Mouse (Mus musculus): ENCODE results near the gene Lgals2. TPM values are rescaled to one million over a fixed set of nuclear protein-coding genes. Genes with fewer than 3 reads are reported as not detected.

Gene Lgals2
- polyA plus RNA-seq, 1 experiment, result 0.32 TPM

DNA sequence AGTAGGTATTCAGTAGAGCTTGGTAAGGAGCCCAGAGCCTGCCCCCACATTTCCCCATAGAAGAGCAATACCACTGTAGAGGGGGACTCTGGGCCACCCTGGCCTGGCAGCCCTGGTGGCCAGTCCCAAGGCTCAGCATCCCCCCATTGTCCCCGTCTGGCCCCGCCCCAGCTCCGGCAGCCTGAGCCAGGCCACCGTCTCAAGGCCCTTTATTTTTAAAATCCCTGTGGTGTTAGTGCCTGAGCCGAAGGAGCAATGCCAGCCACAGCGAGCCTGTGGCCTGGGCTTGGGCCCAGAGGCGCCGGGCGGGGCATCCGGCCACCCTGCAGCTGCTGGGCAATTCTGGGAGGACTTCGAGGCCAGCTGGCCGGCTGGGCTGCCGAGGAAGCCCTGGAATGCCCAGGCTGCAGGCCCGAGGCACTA is 22.6 kb downstream of the Lgals2 start:
- 78% methylated on average over 14 of the region's 14 CpGs for WGBS

DNA sequence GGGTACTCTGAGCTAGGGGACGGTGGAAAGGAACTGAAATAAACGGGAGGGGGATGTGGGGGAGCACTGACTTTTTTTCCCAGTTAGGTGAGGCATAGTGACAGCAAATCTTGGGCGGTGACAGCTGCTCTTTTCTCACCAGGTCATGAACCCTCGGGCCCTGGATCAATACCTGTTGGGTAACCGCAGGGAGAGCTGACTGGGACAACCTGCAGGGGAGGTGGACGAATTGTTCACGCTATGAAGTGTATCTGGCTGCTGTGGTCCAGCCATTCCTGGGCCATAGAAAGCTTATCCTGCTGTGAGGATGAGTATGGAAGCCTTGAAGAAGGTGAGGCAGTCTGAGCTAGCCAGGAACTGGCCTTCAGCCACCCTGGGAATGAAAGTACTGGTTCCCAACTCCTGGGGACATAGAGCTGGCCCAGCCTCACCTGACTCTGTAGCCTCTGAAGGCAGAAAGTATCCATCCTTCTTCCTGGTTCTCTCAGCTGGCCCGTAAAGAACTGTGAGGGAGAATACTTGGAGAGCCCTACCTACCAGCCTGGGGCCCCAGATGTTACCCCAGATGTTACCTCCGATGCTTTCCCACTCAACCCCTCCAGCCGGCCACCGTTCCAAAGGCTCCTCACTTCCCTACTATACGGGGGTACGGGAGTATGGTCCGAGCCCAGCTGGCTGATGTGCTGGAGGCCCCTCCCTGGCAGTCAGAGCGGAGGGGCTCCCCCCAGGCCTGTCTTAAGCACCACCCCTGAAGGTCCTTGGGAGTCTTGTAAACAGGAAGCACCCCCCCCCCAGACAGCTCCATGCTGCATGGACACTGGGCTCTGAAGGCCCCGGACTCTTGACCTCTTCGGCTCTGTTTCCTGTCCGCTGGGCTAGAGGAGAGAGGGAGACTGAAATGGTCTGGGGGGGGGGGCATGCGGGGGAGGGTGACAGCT is 23.3 kb downstream of the Lgals2 start:
- DNase-seq (ENCODE audit: low read depth in 1 of 2, low spot score in 2 of 2), result no peak
- peak overlapping the region; percentile 22; the same call in 1 of the 2 replicates for H3K27ac ChIP-seq (ENCODE audit: insufficient read depth, low read length)
- WGBS, result 87% methylated on average over 18 of the region's 19 CpGs
- H3K27me3 ChIP-seq (ENCODE audit: control insufficient read depth, insufficient read depth, low read length), result no peaks in the 10 kb centered on the region
- H3K36me3 ChIP-seq (ENCODE audit: control insufficient read depth, insufficient read depth, low read length), result no peaks in the 10 kb centered on the region
- H3K4me3 ChIP-seq (ENCODE audit: extremely low read depth, insufficient read depth, insufficient read length), result no peak overlapping the region
- TF ChIP-seq POLR2A (IDR thresholded peaks at IDR 0.05; ENCODE audit: low read depth, low read length), result no peak
- TF ChIP-seq CTCF (IDR thresholded peaks at IDR 0.05; ENCODE audit: extremely low read depth, insufficient read depth, insufficient read length, insufficient replicate concordance), result no peak
- H3K4me1 ChIP-seq (ENCODE audit: control insufficient read depth, insufficient read depth, insufficient read length), result peaks cover 10% of the 10 kb centered on the region; the same call in 1 of the 2 replicates

More for the DNA sequence above, 22.6 kb downstream of the Lgals2 start:
- no peak overlapping the region for H3K4me3 ChIP-seq (ENCODE audit: extremely low read depth, insufficient read depth, insufficient read length)
- TF ChIP-seq CTCF (IDR thresholded peaks at IDR 0.05; ENCODE audit: extremely low read depth, insufficient read depth, insufficient read length, insufficient replicate concordance) (no peak), POLR2A (IDR thresholded peaks at IDR 0.05; ENCODE audit: low read depth, low read length) (no peak)
- H3K27ac ChIP-seq (ENCODE audit: insufficient read depth, low read length), result peak overlapping the region; percentile 34; the same call in 1 of the 2 replicates
- H3K36me3 ChIP-seq (ENCODE audit: control insufficient read depth, insufficient read depth, low read length), result no peaks in the 10 kb centered on the region
- no peaks in the 10 kb centered on the region for H3K27me3 ChIP-seq (ENCODE audit: control insufficient read depth, insufficient read depth, low read length)
- peaks cover 10% of the 10 kb centered on the region; the same call in 1 of the 2 replicates for H3K4me1 ChIP-seq (ENCODE audit: control insufficient read depth, insufficient read depth, insufficient read length)
- no peak for DNase-seq (ENCODE audit: low read depth in 1 of 2, low spot score in 2 of 2)

DNA sequence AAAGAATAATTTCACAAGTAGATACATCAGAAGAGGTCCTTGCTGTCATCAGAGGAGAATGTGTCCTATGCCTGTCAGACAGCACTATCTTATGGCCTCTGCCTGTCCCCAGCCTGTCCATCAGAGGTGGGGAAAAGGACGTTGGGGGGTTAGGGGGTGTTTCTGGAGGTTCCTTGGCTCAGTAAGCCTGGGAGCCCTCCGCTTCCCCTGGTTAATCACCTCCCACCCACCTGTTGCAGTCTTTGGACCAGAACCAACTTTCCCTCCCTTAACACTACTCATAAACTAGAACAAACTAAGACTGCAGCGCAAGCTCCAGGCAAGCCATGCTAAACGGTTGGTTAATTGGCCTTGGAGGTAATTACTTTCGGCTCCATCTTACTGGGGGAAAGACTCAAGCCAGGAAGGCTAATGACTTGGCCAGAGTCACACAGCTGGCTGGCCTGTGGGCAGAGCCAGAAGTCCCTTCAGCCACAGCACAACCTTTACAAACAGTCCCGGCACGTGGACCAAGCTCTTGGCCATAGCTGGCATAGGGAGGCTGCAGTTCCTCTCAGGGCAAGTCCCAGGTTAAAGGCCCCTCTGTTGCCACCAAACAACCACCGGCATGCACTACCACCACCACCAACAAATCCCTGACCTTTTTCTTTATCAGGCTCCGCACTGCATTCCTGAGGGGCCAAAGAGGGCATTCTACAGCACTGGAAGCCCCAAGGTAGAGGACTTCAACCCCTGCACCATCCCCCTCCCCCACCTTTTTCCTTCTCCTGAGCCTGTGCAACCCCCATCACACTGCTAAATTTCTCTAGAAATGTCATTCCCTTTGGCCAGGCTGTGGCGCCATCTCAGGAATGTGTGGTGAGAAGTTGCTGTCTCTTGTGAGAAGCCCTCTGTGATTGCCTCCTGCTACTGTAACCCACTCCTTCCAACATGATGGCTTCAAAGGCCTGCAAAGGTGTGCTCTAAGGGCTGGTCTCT is 24.3 kb downstream of the Lgals2 start:
- H3K27ac ChIP-seq (ENCODE audit: insufficient read depth, low read length), result no peak overlapping the region
- H3K4me1 ChIP-seq (ENCODE audit: control insufficient read depth, insufficient read depth, insufficient read length), result peaks cover 11% of the 10 kb centered on the region; the same call in 1 of the 2 replicates
- no peak for DNase-seq (ENCODE audit: low read depth in 1 of 2, low spot score in 2 of 2)
- TF ChIP-seq CTCF (IDR thresholded peaks at IDR 0.05; ENCODE audit: extremely low read depth, insufficient read depth, insufficient read length, insufficient replicate concordance), result no peak
- no peak for TF ChIP-seq POLR2A (IDR thresholded peaks at IDR 0.05; ENCODE audit: low read depth, low read length)
- H3K27me3 ChIP-seq (ENCODE audit: control insufficient read depth, insufficient read depth, low read length), result no peaks in the 10 kb centered on the region
- WGBS, result 85% methylated on average over 10 of the region's 10 CpGs
- no peak overlapping the region for H3K4me3 ChIP-seq (ENCODE audit: extremely low read depth, insufficient read depth, insufficient read length)
- no peaks in the 10 kb centered on the region for H3K36me3 ChIP-seq (ENCODE audit: control insufficient read depth, insufficient read depth, low read length)

DNA sequence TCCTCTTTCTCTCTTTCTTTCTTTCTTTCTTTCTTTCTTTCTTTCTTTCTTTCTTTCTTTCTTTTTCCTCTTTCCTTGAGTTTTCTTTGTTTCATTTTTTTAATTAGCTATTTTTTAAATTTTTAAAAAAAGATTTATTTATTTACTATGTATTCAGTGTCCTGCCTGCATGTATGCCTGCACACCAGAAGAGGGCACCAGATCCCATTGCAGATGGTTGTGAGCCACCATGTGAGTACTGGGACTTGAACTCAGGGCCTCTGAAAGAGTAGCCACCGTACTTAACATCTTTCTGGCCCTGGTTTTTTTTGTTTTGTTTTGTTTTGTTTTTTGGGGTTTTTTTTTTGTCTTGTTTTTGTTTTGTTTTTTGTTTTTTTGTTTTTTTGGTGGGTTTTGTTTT is 25.7 kb downstream of the Lgals2 start:
- Histone ChIP-seq H3K27ac (ENCODE audit: insufficient read depth, low read length) (no peak overlapping the region), H3K27me3 (ENCODE audit: control insufficient read depth, insufficient read depth, low read length) (no peaks in the 10 kb centered on the region), H3K4me1 (ENCODE audit: control insufficient read depth, insufficient read depth, insufficient read length) (peaks cover 6% of the 10 kb centered on the region; the same call in 1 of the 2 replicates), H3K4me3 (ENCODE audit: extremely low read depth, insufficient read depth, insufficient read length) (no peak overlapping the region), H3K36me3 (ENCODE audit: control insufficient read depth, insufficient read depth, low read length) (no peaks in the 10 kb centered on the region)
- no peak for DNase-seq (ENCODE audit: low read depth in 1 of 2, low spot score in 2 of 2)
- TF ChIP-seq CTCF (IDR thresholded peaks at IDR 0.05; ENCODE audit: extremely low read depth, insufficient read depth, insufficient read length, insufficient replicate concordance) (no peak), POLR2A (IDR thresholded peaks at IDR 0.05; ENCODE audit: low read depth, low read length) (no peak)
- WGBS, result 82% methylated on average over 1 of the region's 1 CpGs

DNA sequence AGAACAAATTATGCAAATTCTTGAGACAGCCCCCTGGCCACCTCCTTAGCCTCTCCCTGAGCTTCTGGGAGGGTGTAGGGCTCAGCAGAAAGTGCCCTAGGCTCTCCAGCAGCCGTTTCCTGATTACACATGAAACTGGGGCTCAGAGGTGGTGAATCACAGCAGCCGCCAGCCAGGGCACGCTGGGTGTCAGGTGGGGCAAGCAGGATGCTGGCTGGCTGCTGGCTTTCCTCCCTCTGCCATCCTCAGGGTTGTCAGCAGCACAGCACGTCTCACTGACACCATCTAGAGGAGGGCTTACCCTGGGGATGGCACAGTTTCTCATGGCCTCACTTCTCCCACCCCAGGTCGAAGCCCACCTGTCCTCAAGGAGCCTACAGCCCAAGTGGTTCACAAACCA is 27.0 kb downstream of the Lgals2 start:
- no peak overlapping the region for H3K27ac ChIP-seq (ENCODE audit: insufficient read depth, low read length)
- H3K4me3 ChIP-seq (ENCODE audit: extremely low read depth, insufficient read depth, insufficient read length), result no peak overlapping the region
- no peaks in the 10 kb centered on the region for H3K27me3 ChIP-seq (ENCODE audit: control insufficient read depth, insufficient read depth, low read length)
- TF ChIP-seq POLR2A (IDR thresholded peaks at IDR 0.05; ENCODE audit: low read depth, low read length), result no peak
- no peak for TF ChIP-seq CTCF (IDR thresholded peaks at IDR 0.05; ENCODE audit: extremely low read depth, insufficient read depth, insufficient read length, insufficient replicate concordance)
- no peaks in the 10 kb centered on the region for H3K36me3 ChIP-seq (ENCODE audit: control insufficient read depth, insufficient read depth, low read length)
- WGBS, result 17% methylated on average over 5 of the region's 5 CpGs
- no peak for DNase-seq (ENCODE audit: low read depth in 1 of 2, low spot score in 2 of 2)
- peaks cover 6% of the 10 kb centered on the region; the same call in 1 of the 2 replicates for H3K4me1 ChIP-seq (ENCODE audit: control insufficient read depth, insufficient read depth, insufficient read length)
